Mouse (Mus musculus): ENCODE measurements around the gene Adam6b. TPM values are rescaled to one million over a fixed set of nuclear protein-coding genes. Genes with fewer than 3 reads are reported as not detected.
"Not testable (repeated sequence)": the region's sequence is repeated elsewhere in the genome, so short reads cannot be mapped to it uniquely, and the experiment has no call there.

The Adam6b gene
- polyA plus RNA-seq (2014; fragmentation: Nextera tagmentation; extraction: Ambion mirVana), result not detected in 2 replicates

- H3K36me3 ChIP-seq (ENCODE audit: control insufficient read depth, insufficient read depth, low read length); H3K4me3 ChIP-seq (ENCODE audit: low read depth, low read length); H3K4me2 ChIP-seq (ENCODE audit: low read depth, low read length); H3K27me3 ChIP-seq (ENCODE audit: control insufficient read depth, insufficient read depth, low read length); H3K9ac ChIP-seq (replicated peaks; ENCODE audit: low read depth, low read length); H3K4me1 ChIP-seq (ENCODE audit: control insufficient read depth, insufficient read depth, low read length); H3K9me3 ChIP-seq (ENCODE audit: control insufficient read depth, low read length); H3K27ac ChIP-seq (ENCODE audit: low read depth, low read length); ATAC-seq (ENCODE audit: low read depth): not testable (repeated sequence)
- no CpG with 5 or more reads among the region's 1 CpGs for WGBS
These were observed at the start of gene Adam6b for GRCm38 (mm10) chr12:113489211-113489610. TSS of gene Adam6b (plus strand) at chr12:113489511.

- no peak overlapping the region for H3K9ac ChIP-seq (replicated peaks; ENCODE audit: low read depth, low read length)
- no peak overlapping the region for H3K4me2 ChIP-seq (ENCODE audit: low read depth, low read length)
- WGBS, result 97% methylated on average over 1 of the region's 1 CpGs
- no peaks in the 10 kb centered on the region for H3K27me3 ChIP-seq (ENCODE audit: control insufficient read depth, insufficient read depth, low read length)
- ATAC-seq (ENCODE audit: low read depth), result no peak
- no peaks in the 10 kb centered on the region for H3K36me3 ChIP-seq (ENCODE audit: control insufficient read depth, insufficient read depth, low read length)
- no peak overlapping the region for H3K4me3 ChIP-seq (ENCODE audit: low read depth, low read length)
- no peaks in the 10 kb centered on the region for H3K9me3 ChIP-seq (ENCODE audit: control insufficient read depth, low read length)
- no peaks in the 10 kb centered on the region for H3K4me1 ChIP-seq (ENCODE audit: control insufficient read depth, insufficient read depth, low read length)
- H3K27ac ChIP-seq (ENCODE audit: low read depth, low read length), result no peak overlapping the region
These were observed 43.2 kb upstream of the Adam6b start for GRCm38 (mm10) chr12:113446061-113446460.

- no peaks in the 10 kb centered on the region for H3K27me3 ChIP-seq (ENCODE audit: control insufficient read depth, insufficient read depth, low read length)
- ATAC-seq (ENCODE audit: low read depth), result no peak
- H3K27ac ChIP-seq (ENCODE audit: low read depth, low read length), result no peak overlapping the region
- no peak overlapping the region for H3K4me2 ChIP-seq (ENCODE audit: low read depth, low read length)
- H3K4me1 ChIP-seq (ENCODE audit: control insufficient read depth, insufficient read depth, low read length), result no peaks in the 10 kb centered on the region
- no peak overlapping the region for H3K4me3 ChIP-seq (ENCODE audit: low read depth, low read length)
- no peak overlapping the region for H3K9ac ChIP-seq (replicated peaks; ENCODE audit: low read depth, low read length)
- 85% methylated on average over 2 of the region's 2 CpGs for WGBS
- no peaks in the 10 kb centered on the region for H3K36me3 ChIP-seq (ENCODE audit: control insufficient read depth, insufficient read depth, low read length)
- no peaks in the 10 kb centered on the region for H3K9me3 ChIP-seq (ENCODE audit: control insufficient read depth, low read length)
These were observed 13.1 kb upstream of the Adam6b start for GRCm38 (mm10) chr12:113476164-113476563.

GRCm38 (mm10) chr12:113482147-113482546 lies 7.2 kb upstream of the Adam6b start:
- 82% methylated on average over 2 of the region's 2 CpGs for WGBS
- Histone ChIP-seq H3K27ac (ENCODE audit: low read depth, low read length) (no peak overlapping the region), H3K4me1 (ENCODE audit: control insufficient read depth, insufficient read depth, low read length) (no peaks in the 10 kb centered on the region), H3K9ac (replicated peaks; ENCODE audit: low read depth, low read length) (no peak overlapping the region), H3K27me3 (ENCODE audit: control insufficient read depth, insufficient read depth, low read length) (no peaks in the 10 kb centered on the region), H3K4me3 (ENCODE audit: low read depth, low read length) (no peak overlapping the region), H3K36me3 (ENCODE audit: control insufficient read depth, insufficient read depth, low read length) (no peaks in the 10 kb centered on the region), H3K4me2 (ENCODE audit: low read depth, low read length) (no peak overlapping the region), H3K9me3 (ENCODE audit: control insufficient read depth, low read length) (no peaks in the 10 kb centered on the region)
- ATAC-seq (ENCODE audit: low read depth), result no peak

GRCm38 (mm10) chr12:113482661-113483389 lies 6.5 kb upstream of the Adam6b start:
- no peak overlapping the region for H3K27ac ChIP-seq (ENCODE audit: low read depth, low read length)
- H3K9ac ChIP-seq (replicated peaks; ENCODE audit: low read depth, low read length), result no peak overlapping the region
- no peaks in the 10 kb centered on the region for H3K4me1 ChIP-seq (ENCODE audit: control insufficient read depth, insufficient read depth, low read length)
- H3K36me3 ChIP-seq (ENCODE audit: control insufficient read depth, insufficient read depth, low read length), result no peaks in the 10 kb centered on the region
- no peaks in the 10 kb centered on the region for H3K27me3 ChIP-seq (ENCODE audit: control insufficient read depth, insufficient read depth, low read length)
- no peak for ATAC-seq (ENCODE audit: low read depth)
- no peak overlapping the region for H3K4me2 ChIP-seq (ENCODE audit: low read depth, low read length)
- H3K4me3 ChIP-seq (ENCODE audit: low read depth, low read length), result no peak overlapping the region
- WGBS, result 49% methylated on average over 4 of the region's 4 CpGs
- H3K9me3 ChIP-seq (ENCODE audit: control insufficient read depth, low read length), result no peaks in the 10 kb centered on the region

GRCm38 (mm10) chr12:113483492-113484162 lies 5.7 kb upstream of the Adam6b start:
- Histone ChIP-seq H3K9me3 (ENCODE audit: control insufficient read depth, low read length) (no peaks in the 10 kb centered on the region), H3K9ac (replicated peaks; ENCODE audit: low read depth, low read length) (no peak overlapping the region), H3K27me3 (ENCODE audit: control insufficient read depth, insufficient read depth, low read length) (no peaks in the 10 kb centered on the region), H3K4me2 (ENCODE audit: low read depth, low read length) (no peak overlapping the region), H3K36me3 (ENCODE audit: control insufficient read depth, insufficient read depth, low read length) (no peaks in the 10 kb centered on the region), H3K4me1 (ENCODE audit: control insufficient read depth, insufficient read depth, low read length) (no peaks in the 10 kb centered on the region), H3K27ac (ENCODE audit: low read depth, low read length) (no peak overlapping the region), H3K4me3 (ENCODE audit: low read depth, low read length) (no peak overlapping the region)
- 80% methylated on average over 2 of the region's 2 CpGs for WGBS
- no peak for ATAC-seq (ENCODE audit: low read depth)

- no peak overlapping the region for H3K4me2 ChIP-seq (ENCODE audit: low read depth, low read length)
- no peak for ATAC-seq (ENCODE audit: low read depth)
- H3K27ac ChIP-seq (ENCODE audit: low read depth, low read length), result no peak overlapping the region
- no peak overlapping the region for H3K4me3 ChIP-seq (ENCODE audit: low read depth, low read length)
- no peaks in the 10 kb centered on the region for H3K27me3 ChIP-seq (ENCODE audit: control insufficient read depth, insufficient read depth, low read length)
- H3K9ac ChIP-seq (replicated peaks; ENCODE audit: low read depth, low read length), result no peak overlapping the region
- no peaks in the 10 kb centered on the region for H3K4me1 ChIP-seq (ENCODE audit: control insufficient read depth, insufficient read depth, low read length)
- 43% methylated on average over 2 of the region's 2 CpGs for WGBS
- H3K36me3 ChIP-seq (ENCODE audit: control insufficient read depth, insufficient read depth, low read length), result no peaks in the 10 kb centered on the region
- no peaks in the 10 kb centered on the region for H3K9me3 ChIP-seq (ENCODE audit: control insufficient read depth, low read length)
These were observed 4.3 kb upstream of the Adam6b start for GRCm38 (mm10) chr12:113484971-113485485.

GRCm38 (mm10) chr12:113487693-113488092 lies 1.6 kb upstream of the Adam6b start:
- not testable (repeated sequence) for H3K4me3 ChIP-seq (ENCODE audit: low read depth, low read length); H3K4me2 ChIP-seq (ENCODE audit: low read depth, low read length); H3K4me1 ChIP-seq (ENCODE audit: control insufficient read depth, insufficient read depth, low read length); H3K27ac ChIP-seq (ENCODE audit: low read depth, low read length); H3K9me3 ChIP-seq (ENCODE audit: control insufficient read depth, low read length); H3K9ac ChIP-seq (replicated peaks; ENCODE audit: low read depth, low read length); ATAC-seq (ENCODE audit: low read depth); H3K27me3 ChIP-seq (ENCODE audit: control insufficient read depth, insufficient read depth, low read length); H3K36me3 ChIP-seq (ENCODE audit: control insufficient read depth, insufficient read depth, low read length)

GRCm38 (mm10) chr12:113525901-113526300 lies 36.6 kb downstream of the Adam6b start:
- Histone ChIP-seq H3K36me3 (ENCODE audit: control insufficient read depth, insufficient read depth, low read length) (no peaks in the 10 kb centered on the region), H3K9ac (replicated peaks; ENCODE audit: low read depth, low read length) (no peak overlapping the region), H3K4me1 (ENCODE audit: control insufficient read depth, insufficient read depth, low read length) (no peaks in the 10 kb centered on the region), H3K27me3 (ENCODE audit: control insufficient read depth, insufficient read depth, low read length) (no peaks in the 10 kb centered on the region), H3K4me3 (ENCODE audit: low read depth, low read length) (no peak overlapping the region), H3K4me2 (ENCODE audit: low read depth, low read length) (no peak overlapping the region), H3K27ac (ENCODE audit: low read depth, low read length) (no peak overlapping the region), H3K9me3 (ENCODE audit: control insufficient read depth, low read length) (no peaks in the 10 kb centered on the region)
- ATAC-seq (ENCODE audit: low read depth), result no peak
- 76% methylated on average over 2 of the region's 2 CpGs for WGBS
